Mouse (Mus musculus) CH12.LX (cell line): ENCODE data around the gene Kdm8. TPM values are rescaled to one million over a fixed set of nuclear protein-coding genes. Genes with fewer than 3 reads are reported as not detected.
A peak's percentile ranks its signal among the peaks of the same experiment; 100 is the strongest.

Experiments used
- DNase-seq: peaks from one replicate; pipeline ENCODE4 v3.0.0-alpha.2; 2013; ENCODE audit errors: extremely low read depth
- H3K27ac ChIP-seq: 2 replicates; pipeline ENCODE4 v1.5.1; 2012; ENCODE audit warnings: low read depth, mild to moderate bottlenecking, control low read depth, moderate library complexity; ENCODE audit not compliant: insufficient read depth
- H3K27me3 ChIP-seq: replicated peaks from 2 replicates; pipeline ENCODE3; 2012; ENCODE audit warnings: inconsistent platforms
- H3K36me3 ChIP-seq, 2 experiments: replicated peaks in 1 of 2; 2 replicates each; pipeline versions ENCODE3 to v1.6.1; 2012; ENCODE audit warnings: inconsistent platforms in 1 of 2, low read length in 1 of 2, mild to moderate bottlenecking in 1 of 2, mixed read lengths in 1 of 2, moderate library complexity in 1 of 2; ENCODE audit not compliant: control insufficient read depth in 1 of 2, insufficient read depth in 1 of 2
- H3K4me1 ChIP-seq, 2 experiments: 2 replicates each; pipeline ENCODE4 v1.6.1; 2012; ENCODE audit warnings: inconsistent platforms in 1 of 2, moderate library complexity in 1 of 2; ENCODE audit not compliant: insufficient read depth in 2 of 2, control insufficient read depth in 1 of 2
- H3K4me2 ChIP-seq: 2 replicates; pipeline ENCODE4 v1.6.1; 2012; ENCODE audit warnings: low read depth, mild to moderate bottlenecking, control low read depth; ENCODE audit not compliant: poor library complexity, insufficient read depth, severe bottlenecking
- H3K4me3 ChIP-seq, 3 experiments: fragments of 150-350 bp in 1 of 3; sonication (generic) in 1 of 3; replicated peaks in 1 of 3; 2 replicates each; pipeline versions ENCODE3 to v1.5.1; 2011 to 2012; ENCODE audit warnings: low read depth in 2 of 3, low read length in 2 of 3, mild to moderate bottlenecking in 2 of 3, moderate library complexity in 2 of 3, control low read depth in 1 of 3, improper control_type of control experiment in 1 of 3, inconsistent platforms in 1 of 3, mixed read lengths in 1 of 3; ENCODE audit not compliant: poor library complexity in 1 of 3
- H3K79me2 ChIP-seq: replicated peaks from 2 replicates; pipeline ENCODE4 v1.6.1; 2012; ENCODE audit warnings: mild to moderate bottlenecking, moderate library complexity; ENCODE audit not compliant: control insufficient read depth, poor library complexity, insufficient read depth, severe bottlenecking; ENCODE audit errors: extremely low read depth
- H3K9ac ChIP-seq: 2 replicates; pipeline ENCODE4 v1.6.1; 2012; ENCODE audit warnings: low read depth, mild to moderate bottlenecking, control low read depth, moderate library complexity; ENCODE audit not compliant: insufficient read depth
- H3K9me3 ChIP-seq: replicated peaks from 2 replicates; pipeline ENCODE3; 2012; ENCODE audit warnings: low read length, inconsistent platforms, mixed read lengths
- HCFC1 ChIP-seq: IDR thresholded peaks from 2 replicates; pipeline ENCODE4 v1.6.1; 2012; ENCODE audit warnings: low read depth, mild to moderate bottlenecking, inconsistent platforms, low read length, improper control_type of control experiment
- IRF4 ChIP-seq: IDR thresholded peaks from 2 replicates; pipeline ENCODE4 v1.6.1; 2014; ENCODE audit warnings: low read depth, mild to moderate bottlenecking, inconsistent platforms, low read length, improper control_type of control experiment
- MAX ChIP-seq: IDR thresholded peaks from 2 replicates; pipeline ENCODE4 v1.6.1; 2011; ENCODE audit warnings: low read length, improper control_type of control experiment
- MEF2A ChIP-seq: IDR thresholded peaks from 2 replicates; pipeline ENCODE4 v1.6.1; 2014; ENCODE audit warnings: low read depth, mild to moderate bottlenecking, inconsistent platforms, low read length, improper control_type of control experiment, borderline replicate concordance
- NELFE ChIP-seq: IDR thresholded peaks from 2 replicates; pipeline ENCODE4 v1.6.1; 2011; ENCODE audit warnings: low read depth, low read length, improper control_type of control experiment
- RAD21 ChIP-seq: IDR thresholded peaks from 2 replicates; pipeline ENCODE4 v1.6.1; 2011; ENCODE audit warnings: low read depth, mild to moderate bottlenecking, low read length, improper control_type of control experiment, moderate library complexity
- RCOR1 ChIP-seq: conservative IDR thresholded peaks from 2 replicates; pipeline ENCODE4 v1.6.1; 2012; ENCODE audit warnings: low read depth, mild to moderate bottlenecking, inconsistent platforms, low read length, improper control_type of control experiment
- TBP ChIP-seq: conservative IDR thresholded peaks from 2 replicates; pipeline ENCODE4 v1.6.1; 2011; ENCODE audit warnings: low read depth, low read length, improper control_type of control experiment
- TCF12 ChIP-seq: IDR thresholded peaks from 2 replicates; pipeline ENCODE4 v1.6.1; 2014; ENCODE audit warnings: low read depth, mild to moderate bottlenecking, inconsistent platforms, low read length, improper control_type of control experiment
- USF2 ChIP-seq: conservative IDR thresholded peaks from 2 replicates; pipeline ENCODE4 v1.6.1; 2011; ENCODE audit warnings: low read depth, low read length, improper control_type of control experiment
- ZMIZ1 ChIP-seq: IDR thresholded peaks from 2 replicates; pipeline ENCODE4 v1.6.1; 2012; ENCODE audit warnings: low read depth, mild to moderate bottlenecking, inconsistent platforms, low read length, improper control_type of control experiment
- dilution Hi-C: fragments of 300-500 bp; cut with MboI; formaldehyde crosslinking; loops from 2 replicates; pipeline ENCODE4 v1.14.3; 2020; ENCODE audit warnings: low sequenced_read_pairs; ENCODE audit not compliant: extremely low pct_unique_long_range_greater_than_20kb, extremely low pct_ligation_motif_present
- in situ Hi-C: fragments of 300-500 bp; cut with MboI; formaldehyde crosslinking; loops from 3 replicates; pipeline ENCODE4 v1.14.3; 2019; ENCODE audit warnings: low sequenced_read_pairs, low pct_ligation_motif_present, low pct_unique_long_range_greater_than_20kb, mixed read lengths
- polyA plus RNA-seq: library from polyadenylated mRNA; unstranded; fragments of >175 nt; gene quantifications from 2 replicates; pipeline ENCODE4 v1.2.1, GENCODE M21; 2012; ENCODE audit warnings: low read depth; ENCODE audit not compliant: insufficient read length
- total RNA-seq, 2 experiments: library from RNA; depleted of rRNA; stranded (reverse); fragments of 300-350 nt in 1 of 2; fragments of >200 nt in 1 of 2; gene quantifications; 2 replicates each; pipeline ENCODE4 v1.2.3; 2012 to 2014

Kdm8 gene
- total and polyA plus RNA-seq, 3 experiments = 5.0 to 8.7 (median 6.6) TPM

- TF ChIP-seq TBP = peak; percentile 87
- TF ChIP-seq, all 38 proteins: peak for 19
These were observed at the start of gene Kdm8 (continued) for GRCm38 (mm10) chr7:125444464-125445401.

DNA sequence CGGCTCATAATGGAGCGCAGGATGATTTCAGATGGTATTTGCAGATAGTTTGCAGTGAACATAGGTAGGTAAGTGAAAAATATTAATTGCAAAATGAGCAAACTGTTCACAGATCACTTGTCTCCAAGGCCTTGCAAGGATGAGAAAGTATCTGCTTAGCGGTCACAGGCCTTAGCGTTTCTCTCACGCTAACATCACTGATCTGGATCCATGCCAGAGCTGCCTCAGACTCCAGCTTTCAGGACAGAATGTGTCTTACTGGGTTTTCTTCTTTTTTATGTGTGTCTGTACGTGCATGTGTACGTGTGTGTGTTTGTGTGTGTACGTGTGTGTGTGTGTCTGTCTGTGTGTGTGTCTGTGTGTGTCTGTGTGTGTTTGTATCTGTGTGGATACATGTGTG lies 46.4 kb upstream of the Kdm8 start:
- in situ Hi-C loops (loop anchor here (25.0 kb wide), 1 partner anchor 261 kb away; no protein-coding TSS in a partner anchor), dilution Hi-C loops (no loop called here)
- H3K9ac ChIP-seq = no peak overlapping the region
- peaks cover 0 to 5% of the 10 kb centered on the region in 2 experiments; a peak in 2 of 4 replicates for H3K4me1 ChIP-seq
- H3K4me2 ChIP-seq = no peak overlapping the region
- H3K27ac ChIP-seq = no peak overlapping the region
- H3K36me3 ChIP-seq = no peaks in the 10 kb centered on the region
- no peak for DNase-seq
- no peak for TF ChIP-seq HCFC1
- H3K4me3 ChIP-seq = no peak overlapping the region
- H3K9me3 ChIP-seq = no peaks in the 10 kb centered on the region
- no peaks in the 10 kb centered on the region for H3K79me2 ChIP-seq
- H3K27me3 ChIP-seq = peaks cover 93% of the 10 kb centered on the region

DNA sequence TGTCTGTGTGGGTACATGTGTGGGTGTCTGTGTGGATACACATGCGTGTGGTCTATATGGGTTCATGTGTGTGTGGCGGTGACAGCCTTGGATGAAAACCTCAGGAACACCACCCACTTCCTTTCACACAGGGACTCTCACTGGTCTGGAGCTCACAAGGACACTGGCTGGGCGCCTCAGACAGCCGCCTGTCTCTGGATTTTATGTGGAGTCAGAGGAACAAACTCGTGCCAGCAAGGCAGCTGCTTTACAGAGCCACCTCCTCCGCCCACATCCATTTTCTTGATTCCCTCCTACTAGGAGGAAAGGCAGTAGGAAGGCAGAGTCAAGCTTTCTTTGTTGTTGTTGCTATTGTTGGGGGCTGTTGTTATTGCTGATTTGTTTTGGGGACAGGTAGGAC lies 45.8 kb upstream of the Kdm8 start:
- H3K27ac ChIP-seq = no peak overlapping the region
- H3K4me3 ChIP-seq = no peak overlapping the region
- H3K36me3 ChIP-seq = no peaks in the 10 kb centered on the region
- no peak overlapping the region for H3K9ac ChIP-seq
- H3K27me3 ChIP-seq = peaks cover 95% of the 10 kb centered on the region
- TF ChIP-seq RAD21 (no peak), RCOR1 (no peak), TBP (no peak), MEF2A (no peak), IRF4 (no peak), USF2 (no peak), TCF12 (no peak), MAX (no peak), NELFE (no peak), ZMIZ1 (no peak)
- in situ Hi-C loops (loop anchor here (25.0 kb wide), 1 partner anchor 261 kb away; no protein-coding TSS in a partner anchor), dilution Hi-C loops (no loop called here)
- peaks cover under 1% of the 10 kb centered on the region for H3K9me3 ChIP-seq
- 0 out of 4 replicates have a peak, but pooled peaks cover 0 to 2% of the 10 kb centered on the region in 2 experiments for H3K4me1 ChIP-seq
- no peak for DNase-seq
- no peaks in the 10 kb centered on the region for H3K79me2 ChIP-seq
- H3K4me2 ChIP-seq = no peak overlapping the region
